Mouse (Mus musculus): ENCODE results near the gene Atcay. TPM values are rescaled to one million over a fixed set of nuclear protein-coding genes. Genes with fewer than 3 reads are reported as not detected.

Atcay gene
- total RNA-seq, 1 experiment from 2014 or later = 2.1 TPM

Small RNAs within 50 kb of the gene (microRNA-seq; reads per million reads assigned to microRNA genes)
- gene Mir3057 = 6.1 to 8.5 reads per million in 2 experiments

Other genes with a start within 250 kb of the Atcay start
- 5.9 and 6.2 TPM in 2 replicates for gene Gng7, start 215.9 kb downstream of the Atcay start, total RNA-seq (2021)
- 2.1 and 2.3 TPM in 2 replicates for gene Diras1, start 205.2 kb downstream of the Atcay start, total RNA-seq (2021)
- gene Slc39a3, start 193.4 kb downstream of the Atcay start, total RNA-seq (2021) = 30.3 and 30.5 TPM in 2 replicates
- 212 and 215 TPM in 2 replicates for gene Sgta, start 170.7 kb downstream of the Atcay start, total RNA-seq (2021)
- gene Thop1, start 160.8 kb downstream of the Atcay start, total RNA-seq (2021) = 56.0 and 60.6 TPM in 2 replicates
- gene Creb3l3, start 132.0 kb downstream of the Atcay start, total RNA-seq (2021) = 2.5 and 26.5 TPM in 2 replicates
- 161 and 163 TPM in 2 replicates for gene Map2k2, start 124.9 kb downstream of the Atcay start, total RNA-seq (2021)
- 66.9 and 73.8 TPM in 2 replicates for gene Zbtb7a, start 95.6 kb downstream of the Atcay start, total RNA-seq (2021)
- 27.3 and 28.3 TPM in 2 replicates for gene Pias4, start 62.9 kb downstream of the Atcay start, total RNA-seq (2021)
- gene Eef2, start 54.2 kb downstream of the Atcay start, total RNA-seq (2021) = 1,390 and 1,511 TPM in 2 replicates
- 58.3 and 62.2 TPM in 2 replicates for gene Dapk3, start 47.8 kb downstream of the Atcay start, total RNA-seq (2021)
- not detected in 2 replicates for gene 4930442H23Rik, start 47.0 kb downstream of the Atcay start, total RNA-seq (2021)
- not detected in 2 replicates for gene Nmrk2, start 28.8 kb downstream of the Atcay start, total RNA-seq (2021)
- 11.0 and 12.5 TPM in 2 replicates for gene Zfr2, start 2.3 kb upstream of the Atcay start, total RNA-seq (2021)
- gene Matk, start 22.1 kb upstream of the Atcay start, total RNA-seq (2021) = 2.1 and 2.9 TPM in 2 replicates
- gene Mrpl54, start 36.1 kb upstream of the Atcay start, total RNA-seq (2021) = 108 and 113 TPM in 2 replicates
- gene Apba3, start 36.1 kb upstream of the Atcay start, total RNA-seq (2021) = 95.0 and 100 TPM in 2 replicates
- 0.90 and 1.6 TPM in 2 replicates for gene Tjp3, start 60.7 kb upstream of the Atcay start, total RNA-seq (2021)
- 38.7 and 46.9 TPM in 2 replicates for gene Pip5k1c, start 62.1 kb upstream of the Atcay start, total RNA-seq (2021)
- 33.1 and 40.7 TPM in 2 replicates for gene Cactin, start 90.3 kb upstream of the Atcay start, total RNA-seq (2021)
- gene Tbxa2r, start 97.9 kb upstream of the Atcay start, total RNA-seq (2021) = 38.6 and 47.0 TPM in 2 replicates
- gene Gipc3, start 112.4 kb upstream of the Atcay start, total RNA-seq (2021) = 4.6 and 5.1 TPM in 2 replicates
- 83.0 and 90.1 TPM in 2 replicates for gene Hmg20b, start 119.6 kb upstream of the Atcay start, total RNA-seq (2021)
- 15.2 and 16.3 TPM in 2 replicates for gene Mfsd12, start 126.7 kb upstream of the Atcay start, total RNA-seq (2021)
- gene 4930404N11Rik, start 135.0 kb upstream of the Atcay start, total RNA-seq (2021) = 2.0 and 2.1 TPM in 2 replicates
- gene Fzr1, start 147.7 kb upstream of the Atcay start, total RNA-seq (2021) = 40.5 and 43.3 TPM in 2 replicates
- 52.6 and 55.6 TPM in 2 replicates for gene Dohh, start 153.6 kb upstream of the Atcay start, total RNA-seq (2021)
- gene Gm48551, start 153.6 kb upstream of the Atcay start, total RNA-seq (2021) = 0.48 and 1.6 TPM in 2 replicates
- 0.64 and 2.1 TPM in 2 replicates for gene Gm48552, start 158.2 kb upstream of the Atcay start, total RNA-seq (2021)
- 0.94 and 1.9 TPM in 2 replicates for gene Smim24, start 162.2 kb upstream of the Atcay start, total RNA-seq (2021)
- 90.1 and 104 TPM in 2 replicates for gene Nfic, start 224.8 kb upstream of the Atcay start, total RNA-seq (2021)